Mouse (Mus musculus) embryonic stem cell, embryonic (primary cell): Measurements from ENCODE around the gene Drd4.

Experiments used
- CTCF ChIA-PET, 4 experiments: fragments of 300-600 bp in 2 of 4; fragments of 350-600 bp in 2 of 4; sonication (Branson Sonifier 250); formaldehyde crosslinking; loops; one replicate each; lab custom pipeline; 2022; ENCODE audit warnings: inconsistent platforms in 2 of 4; lab: Charles Lee
- POLR2A ChIA-PET, 4 experiments: fragments of 300-600 bp in 2 of 4; fragments of 350-600 bp in 2 of 4; sonication (Branson Sonifier 250); formaldehyde crosslinking; loops; one replicate each; lab custom pipeline; 2022; ENCODE audit warnings: antibody characterized with exemption in 4 of 4, inconsistent platforms in 1 of 4; lab: Charles Lee

Drd4 gene

DNA sequence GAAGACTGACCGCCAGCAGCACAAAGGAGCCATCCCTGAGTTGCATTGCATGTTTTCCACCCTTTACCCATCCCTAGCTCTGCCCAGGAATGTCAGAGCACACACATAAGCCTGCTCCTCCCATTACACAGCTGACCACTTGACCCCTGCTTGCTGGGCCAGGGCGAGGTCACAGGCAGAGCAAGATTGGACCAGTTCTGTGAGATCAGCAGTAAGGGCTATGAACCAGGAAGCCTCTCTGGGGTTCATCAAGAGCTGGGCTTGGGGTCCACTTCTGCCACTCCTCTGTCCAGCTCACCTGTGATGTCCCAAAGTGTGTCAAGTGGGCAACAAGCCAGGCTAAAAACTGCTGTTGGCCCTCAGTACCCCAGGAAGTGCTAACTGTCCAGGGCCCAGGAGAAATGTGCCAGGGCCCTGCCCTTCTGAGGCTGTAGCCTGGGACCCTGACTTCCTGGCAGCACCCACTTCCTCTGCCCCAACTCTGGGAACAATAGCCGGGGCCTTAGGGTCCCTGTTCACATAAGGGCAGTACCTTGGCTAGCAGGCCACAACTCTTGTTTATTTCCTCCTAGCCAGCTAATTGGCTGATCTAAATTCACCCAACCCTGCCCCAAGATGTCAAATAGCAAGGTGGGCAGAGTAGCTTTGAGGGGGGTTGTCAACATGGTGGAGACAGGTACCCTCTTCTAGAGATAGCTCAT is 46.1 kb downstream of the Drd4 start:
- ChIA-PET POLR2A (interaction anchor here (0.6 to 8.0 kb wide), 38 partner anchors 9 to 490 kb away, joined by 3 to 110 read pairs (median 6); partner anchors contain the start of genes Deaf1 (in 3 of the 4), Tmem80 (in 3 of the 4), Rassf7 (in 2 of the 4) and Rplp2 (in 2 of the 4)), CTCF (interaction anchor here (0.6 to 4.1 kb wide), 16 partner anchors 8 to 1995 kb away, joined by 3 to 30 read pairs (median 4); partner anchors contain the start of genes Deaf1 (in 1 of the 4), Phrf1 (in 1 of the 4) and Sct (in 1 of the 4))

- ChIA-PET CTCF (interaction anchor here (0.6 to 4.1 kb wide), 32 partner anchors 9 to 1181 kb away, joined by 3 to 30 read pairs (median 4); partner anchors contain the start of genes Deaf1 (in 2 of the 4), Cend1 (in 1 of the 4), Phrf1 (in 1 of the 4) and Rassf7 (in 1 of the 4)), POLR2A (interaction anchor here (0.6 to 8.0 kb wide), 62 partner anchors 8 to 491 kb away, joined by 3 to 110 read pairs (median 5); partner anchors contain the start of genes Deaf1 (in 3 of the 4), Tmem80 (in 3 of the 4), Phrf1 (in 2 of the 4) and Polr2l (in 2 of the 4))
Observed at GRCm38 (mm10) chr7:141338576-141339131, 46.8 kb downstream of the Drd4 start, which contains the start of gene Eps8l2. Gene Eps8l2 (plus strand): TSS chr7:141338880.

GRCm38 (mm10) chr7:141339215-141339920 is 47.6 kb downstream of the Drd4 start:
- CTCF ChIA-PET = interaction anchor here (0.5 to 4.1 kb wide), 31 partner anchors 9 to 1180 kb away, joined by 3 to 30 read pairs (median 4); partner anchors contain the start of genes Deaf1 (in 2 of the 4), Cend1 (in 1 of the 4), Gatd1 (in 1 of the 4) and Phrf1 (in 1 of the 4)
- POLR2A ChIA-PET = interaction anchor here (0.6 to 8.0 kb wide), 68 partner anchors 8 to 498 kb away, joined by 3 to 110 read pairs (median 4); partner anchors contain the start of genes Deaf1 (in 3 of the 4), Tmem80 (in 3 of the 4), Phrf1 (in 2 of the 4) and Polr2l (in 2 of the 4)

GRCm38 (mm10) chr7:141340023-141340422 is 48.2 kb downstream of the Drd4 start:
- ChIA-PET POLR2A (interaction anchor here (0.8 to 8.0 kb wide), 54 partner anchors 8 to 499 kb away, joined by 3 to 110 read pairs (median 5); partner anchors contain the start of genes Deaf1 (in 3 of the 4), Tmem80 (in 3 of the 4), Phrf1 (in 1 of the 4) and Pnpla2 (in 1 of the 4)), CTCF (interaction anchor here (0.5 to 4.1 kb wide), 12 partner anchors 8 to 125 kb away, joined by 3 to 30 read pairs (median 4); partner anchors contain the start of genes Gatd1 (in 1 of the 4) and Rassf7 (in 1 of the 4))

- CTCF ChIA-PET = interaction anchor here in 3 of 4 experiments (0.6 to 4.1 kb wide), 9 partner anchors 8 to 68 kb away, joined by 3 to 30 read pairs (median 4); partner anchors contain the start of genes Deaf1 (in 1 of the 3) and Tmem80 (in 1 of the 3)
- POLR2A ChIA-PET = interaction anchor here (0.5 to 8.0 kb wide), 55 partner anchors 9 to 581 kb away, joined by 3 to 110 read pairs (median 5); partner anchors contain the start of genes Deaf1 (in 3 of the 4), Tmem80 (in 3 of the 4), Taldo1 (in 2 of the 4) and Cend1 (in 1 of the 4)
Observed at GRCm38 (mm10) chr7:141340476-141340875, 48.7 kb downstream of the Drd4 start.

DNA sequence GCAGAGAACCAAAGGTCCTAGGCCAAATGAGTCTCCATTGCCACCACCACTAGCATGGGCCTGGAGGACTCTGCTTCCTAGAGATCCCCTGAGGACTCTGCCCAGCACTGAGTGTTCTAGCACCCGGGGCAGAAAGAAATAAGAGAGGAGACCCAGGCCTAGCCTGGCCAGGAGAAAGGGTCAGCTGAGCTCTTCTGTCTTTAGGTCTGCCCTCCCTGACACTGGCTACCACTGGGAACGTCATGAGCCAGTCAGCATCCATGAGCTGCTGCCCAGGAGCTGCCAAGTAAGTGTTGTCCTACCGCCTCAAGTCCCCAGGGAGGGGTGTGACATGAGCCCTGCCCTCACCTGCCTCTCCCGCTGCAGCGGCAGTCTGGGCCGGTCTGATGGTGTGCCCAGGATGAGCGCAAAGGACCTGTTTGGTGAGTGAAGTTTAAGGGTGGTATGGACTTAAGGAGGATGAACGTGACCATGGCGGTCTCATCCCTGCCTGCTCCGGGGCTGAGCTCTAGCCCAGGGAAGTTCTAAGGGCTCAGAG is 50.0 kb downstream of the Drd4 start:
- ChIA-PET POLR2A (interaction anchor here in 3 of 4 experiments (1.2 to 8.0 kb wide), 18 partner anchors 8 to 219 kb away, joined by 3 to 110 read pairs (median 20); partner anchors contain the start of genes Deaf1 (in 2 of the 3), Tmem80 (in 2 of the 3), Cend1 (in 1 of the 3) and Ptdss2 (in 1 of the 3)), CTCF (interaction anchor here in 3 of 4 experiments (0.5 to 2.3 kb wide), 6 partner anchors 14 to 1552 kb away, joined by 3 to 9 read pairs (median 4); partner anchors contain the start of genes Deaf1 (in 1 of the 3) and Tmem80 (in 1 of the 3))

DNA sequence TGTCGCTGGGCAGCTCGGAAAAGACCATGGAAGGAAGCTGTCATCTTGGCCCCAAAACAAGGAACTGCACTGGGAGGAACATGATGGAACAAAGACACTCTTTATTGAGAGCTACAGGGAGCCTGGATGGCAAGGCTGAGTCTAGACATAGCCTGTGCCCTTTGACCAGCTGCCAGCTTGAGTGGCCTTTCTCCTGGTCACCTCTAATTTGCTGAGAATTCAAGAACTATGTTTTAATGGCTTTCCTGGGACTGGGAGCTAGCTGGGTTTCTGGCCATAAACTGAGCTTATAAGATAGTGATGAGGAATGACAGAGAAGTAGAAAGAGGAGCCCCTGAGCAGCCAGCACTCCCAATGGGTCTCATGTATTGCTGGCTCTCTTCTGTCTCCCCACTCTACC is 51.4 kb downstream of the Drd4 start:
- ChIA-PET CTCF (no interaction called here), POLR2A (interaction anchor here in 3 of 4 experiments (0.5 to 8.0 kb wide), 9 partner anchors 8 to 115 kb away, joined by 3 to 110 read pairs (median 7); partner anchors contain the start of genes Deaf1 (in 2 of the 3), Tmem80 (in 2 of the 3) and Taldo1 (in 1 of the 3))

DNA sequence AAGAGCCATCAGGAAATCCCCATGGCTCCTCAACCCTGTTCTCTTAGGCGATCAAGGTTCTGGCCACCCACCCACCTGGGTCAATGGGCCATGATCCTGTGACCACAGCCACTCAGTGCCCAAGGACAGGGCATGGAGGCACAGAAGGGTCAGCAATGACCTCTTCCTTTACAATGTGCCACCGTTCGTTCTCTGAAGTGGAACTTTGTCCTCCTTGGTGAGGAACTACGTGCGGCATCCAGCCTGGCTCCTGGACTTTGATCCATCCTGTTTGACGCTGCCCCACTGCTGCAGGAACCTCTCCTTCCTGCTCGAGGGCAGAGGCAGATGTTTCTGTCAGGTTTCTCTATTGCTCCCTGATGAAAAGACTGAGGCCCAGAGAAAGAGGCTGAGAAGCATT is 51.9 kb downstream of the Drd4 start:
- CTCF ChIA-PET = no interaction called here

DNA sequence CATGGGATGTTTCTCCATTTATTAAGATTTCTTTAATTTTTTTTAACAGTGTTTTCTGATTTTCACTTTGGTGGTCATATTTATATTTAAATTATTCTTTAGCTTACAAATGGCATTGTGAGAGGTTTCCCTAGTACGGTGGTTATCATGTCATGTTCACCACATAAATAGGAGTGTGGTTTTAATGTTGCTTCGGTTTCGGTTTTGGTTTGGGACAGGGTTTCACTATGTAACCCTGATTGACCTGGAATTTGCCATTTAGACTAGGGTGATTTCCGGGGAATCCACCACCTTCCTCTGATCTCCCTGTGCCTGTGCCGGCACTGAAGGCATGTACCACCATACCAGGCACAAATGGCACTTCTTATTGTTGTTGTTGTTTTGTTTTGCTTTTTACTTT is 53.0 kb downstream of the Drd4 start:
- ChIA-PET POLR2A (interaction anchor here in 1 of 4 experiments (0.6 to 2.0 kb wide), 3 partner anchors 16 to 178 kb away, joined by 3 to 6 read pairs (median 4); no protein-coding TSS in a partner anchor), CTCF (interaction anchor here in 3 of 4 experiments (0.6 to 3.0 kb wide), 4 partner anchors 12 to 118 kb away, joined by 3 to 11 read pairs (median 4); no protein-coding TSS in a partner anchor)

More for the DNA sequence above, 51.9 kb downstream of the Drd4 start:
- POLR2A ChIA-PET = interaction anchor here in 3 of 4 experiments (0.6 to 6.1 kb wide), 4 partner anchors 7 to 115 kb away, joined by 3 to 65 read pairs (median 4); partner anchors contain the start of gene Taldo1 (in 1 of the 3)
